Mouse (Mus musculus) right cerebral cortex, postnatal 4 days (tissue): ENCODE results near the gene Gdap2.

ENCODE experiments used
- DNase-seq: peaks from one replicate; pipeline ENCODE4 v3.0.0-alpha.2; 2022

Gene Gdap2

GRCm38 (mm10) chr3:100162315-100163105 is at the start of gene Gdap2, which contains the start of gene Wdr3:
TSS of gene Gdap2 (plus strand) at chr3:100162381.
TSS of gene Wdr3 (minus strand) at chr3:100162407.
- peak; percentile 90 for DNase-seq

GRCm38 (mm10) chr3:100118681-100119080 is 43.5 kb upstream of the Gdap2 start:
- no peak for DNase-seq

- DNase-seq, result no peak
Observed at GRCm38 (mm10) chr3:100121961-100122360, 40.2 kb upstream of the Gdap2 start.

- DNase-seq, result no peak
Observed at GRCm38 (mm10) chr3:100122445-100122844, 39.7 kb upstream of the Gdap2 start.

- DNase-seq, result no peak
Observed at GRCm38 (mm10) chr3:100160682-100161445, 1.3 kb upstream of the Gdap2 start.

- no peak for DNase-seq
Observed at GRCm38 (mm10) chr3:100161665-100162314, 391 bp upstream of the Gdap2 start.

GRCm38 (mm10) chr3:100163556-100163955 is 1.4 kb downstream of the Gdap2 start:
- DNase-seq, result no peak

- no peak for DNase-seq
Observed at GRCm38 (mm10) chr3:100164991-100165390, 2.8 kb downstream of the Gdap2 start.

GRCm38 (mm10) chr3:100176031-100176430 is 13.8 kb downstream of the Gdap2 start:
- DNase-seq, result no peak

- DNase-seq, result no peak
Observed at GRCm38 (mm10) chr3:100180471-100180870, 18.3 kb downstream of the Gdap2 start.

- DNase-seq, result peak; percentile 74
Observed at GRCm38 (mm10) chr3:100189444-100189843, 27.3 kb downstream of the Gdap2 start.

GRCm38 (mm10) chr3:100189861-100190260 is 27.7 kb downstream of the Gdap2 start:
- no peak for DNase-seq

GRCm38 (mm10) chr3:100194210-100194609 is 32.0 kb downstream of the Gdap2 start:
- DNase-seq, result no peak

- no peak for DNase-seq
Observed at GRCm38 (mm10) chr3:100201554-100201953, 39.4 kb downstream of the Gdap2 start.

- DNase-seq, result no peak
Observed at GRCm38 (mm10) chr3:100206973-100207372, 44.8 kb downstream of the Gdap2 start.

- DNase-seq, result no peak
Observed at GRCm38 (mm10) chr3:100215469-100215868, 53.3 kb downstream of the Gdap2 start.

- DNase-seq, result no peak
Observed at GRCm38 (mm10) chr3:100225326-100225959, 63.3 kb downstream of the Gdap2 start.

- no peak for DNase-seq
Observed at GRCm38 (mm10) chr3:100227509-100227908, 65.3 kb downstream of the Gdap2 start.

GRCm38 (mm10) chr3:100228981-100229380 is 66.8 kb downstream of the Gdap2 start:
- no peak for DNase-seq

- no peak for DNase-seq
Observed at GRCm38 (mm10) chr3:100236725-100237436, 74.7 kb downstream of the Gdap2 start.

GRCm38 (mm10) chr3:100242230-100242629 is 80.0 kb downstream of the Gdap2 start:
- no peak for DNase-seq

GRCm38 (mm10) chr3:100246286-100246825 is 84.2 kb downstream of the Gdap2 start:
- no peak for DNase-seq
